Mouse (Mus musculus) olfactory bulb, adult 2 months (tissue): ENCODE measurements around the gene Sstr5. TPM values are rescaled to one million over a fixed set of nuclear protein-coding genes. Genes with fewer than 3 reads are reported as not detected.

Experiments
- H3K27ac ChIP-seq: fragments of 200-500 bp; 2 replicates; pipeline ENCODE4 v1.5.1; 2012; ENCODE audit warnings: low read depth, low read length; ENCODE audit not compliant: insufficient read depth
- H3K4me1 ChIP-seq: fragments of 200-500 bp; 2 replicates; pipeline ENCODE4 v1.6.1; 2012; ENCODE audit warnings: low read length; ENCODE audit not compliant: control insufficient read depth, insufficient read depth
- H3K4me3 ChIP-seq: fragments of 200-500 bp; 2 replicates; pipeline ENCODE4 v1.5.1; 2012; ENCODE audit warnings: mild to moderate bottlenecking, low read depth, low read length, moderate library complexity; ENCODE audit not compliant: insufficient read depth
- CTCF ChIP-seq: fragments of 200-500 bp; IDR thresholded peaks from 2 replicates; pipeline ENCODE4 v1.5.1; 2012; ENCODE audit warnings: low read depth, mild to moderate bottlenecking, low read length, moderate library complexity; ENCODE audit not compliant: insufficient read depth
- POLR2A ChIP-seq: fragments of 200-500 bp; IDR thresholded peaks from 2 replicates; pipeline ENCODE4 v1.6.1; 2012; ENCODE audit warnings: mild to moderate bottlenecking, low read depth, low read length, moderate library complexity; ENCODE audit not compliant: insufficient read depth
- WGBS: fragments of 180-500 bp; shearing (Covaris S2); methylation state at CpG from one replicate; pipeline ENCODE4 v1.1.7; 2018; 5-methylcytosine and 5-hydroxymethylcytosine counted together
- polyA plus RNA-seq: library from polyadenylated mRNA; stranded (reverse); fragments of >200 nt; gene quantifications from 2 replicates; pipeline ENCODE4 v1.2.4, GENCODE M21; 2012; ENCODE audit warnings: low replicate concordance; ENCODE audit not compliant: missing spikeins, insufficient read depth, insufficient read length

Sstr5 gene
- polyA plus RNA-seq, 1 experiment, result not detected

DNA sequence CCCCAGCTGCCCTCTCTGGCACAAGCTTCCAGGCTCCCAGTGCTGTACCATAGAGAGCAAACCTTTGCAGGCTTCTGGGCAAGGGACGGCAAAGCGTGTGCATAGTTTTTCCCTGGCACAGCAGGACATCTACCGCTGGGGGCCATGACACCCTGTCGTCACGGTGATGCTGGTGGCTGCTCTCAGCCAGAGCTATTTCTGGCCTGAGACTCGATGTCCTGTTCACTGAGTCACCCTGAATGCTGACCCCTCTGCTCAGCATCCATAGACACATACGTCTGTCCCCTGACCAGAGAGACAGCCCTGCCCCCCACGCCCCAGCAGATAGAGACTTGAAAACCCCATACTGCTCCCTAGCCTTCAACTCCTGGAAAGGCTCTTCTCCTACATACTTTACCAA, 16.9 kb downstream of the Sstr5 start:
- 63% methylated on average over 8 of the region's 8 CpGs for whole genome bisulfite sequencing

DNA sequence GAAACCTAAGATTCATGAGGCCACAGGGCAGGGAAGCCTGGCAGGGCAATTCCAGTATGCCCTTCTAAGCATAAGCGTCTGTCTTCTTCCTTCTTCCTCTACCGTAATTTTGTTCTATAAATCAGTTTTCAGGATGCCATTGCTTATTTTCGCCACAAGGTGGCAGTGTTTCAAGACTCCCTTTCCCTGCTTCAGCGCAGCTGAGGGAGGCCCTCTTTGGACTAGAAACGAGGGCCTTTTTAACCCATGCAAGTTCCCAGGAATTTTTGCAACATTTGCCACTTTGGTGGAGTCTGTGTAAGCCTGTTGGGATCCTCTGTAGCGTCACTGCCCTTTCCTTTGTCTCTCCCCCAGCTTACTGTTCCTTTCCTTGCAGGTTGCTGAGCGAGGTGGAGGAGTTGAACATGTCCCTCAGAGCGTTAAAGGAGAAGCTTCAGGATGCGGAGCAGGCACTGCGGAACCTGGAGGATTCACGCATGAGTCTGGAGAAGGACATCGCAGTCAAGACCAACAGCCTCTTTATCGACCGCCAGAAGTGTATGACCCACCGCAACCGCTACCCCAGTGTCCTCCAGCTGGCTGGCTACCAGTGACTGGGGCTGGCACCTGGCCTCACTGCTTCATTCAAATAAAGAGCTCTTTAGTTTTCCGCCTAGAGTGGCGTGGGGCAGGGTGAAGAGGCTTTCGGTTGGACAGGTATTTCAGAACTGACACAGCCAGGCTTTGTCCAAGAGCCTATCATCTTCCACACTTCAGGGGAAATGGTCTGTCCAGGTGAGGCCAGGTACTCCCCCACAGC, 20.9 kb downstream of the Sstr5 start:
- Histone ChIP-seq H3K4me1 (peaks cover 6% of the 10 kb centered on the region), H3K4me3 (no peak overlapping the region), H3K27ac (no peak overlapping the region)
- TF ChIP-seq POLR2A (no peak), CTCF (peak; percentile 25; the same call in 1 of the 2 replicates)
- 35% methylated on average over 19 of the region's 19 CpGs for WGBS

More for the DNA sequence above, 16.9 kb downstream of the Sstr5 start:
- Histone ChIP-seq H3K4me3 (no peak overlapping the region), H3K4me1 (no peaks in the 10 kb centered on the region; the same call in 1 of the 2 replicates), H3K27ac (no peak overlapping the region)
- TF ChIP-seq CTCF (no peak), POLR2A (no peak)

DNA sequence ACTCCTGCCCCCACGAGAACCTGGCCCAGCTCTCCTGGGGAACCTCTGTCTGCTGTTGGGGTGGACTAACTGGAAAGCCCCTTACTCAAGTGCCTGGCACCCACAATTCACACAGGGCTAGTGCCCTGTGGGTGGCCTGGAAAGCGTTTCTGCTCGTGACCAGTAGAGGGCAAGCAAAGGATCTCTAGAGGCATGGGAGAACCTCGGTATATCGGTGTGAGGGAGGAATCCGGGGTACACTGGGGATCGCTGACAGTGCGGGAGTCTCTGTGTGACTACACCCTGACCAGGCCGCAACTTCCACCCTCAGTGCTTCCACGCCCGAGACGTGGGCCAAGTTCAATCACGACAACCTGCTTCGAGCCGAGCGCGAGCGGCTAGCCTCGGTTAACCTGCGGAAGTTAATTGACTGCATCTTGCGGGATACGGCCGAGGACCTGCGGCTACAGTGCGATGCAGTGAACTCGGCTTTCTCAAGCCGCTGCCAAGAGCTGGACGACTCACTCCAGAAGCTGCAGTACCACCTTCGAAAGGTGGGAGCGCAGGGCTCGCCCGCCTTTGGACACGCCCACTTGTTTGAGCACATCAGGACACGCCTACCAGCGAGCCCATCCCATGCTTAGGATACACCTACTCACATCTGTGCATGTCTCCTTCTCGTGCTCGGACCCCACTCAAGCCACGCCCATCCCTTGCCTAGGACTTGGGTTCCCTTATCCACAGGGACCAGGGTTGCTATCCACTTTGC, 22.6 kb downstream of the Sstr5 start:
- H3K4me1 ChIP-seq, result peaks cover 9% of the 10 kb centered on the region
- TF ChIP-seq CTCF, result peak; percentile 57; the same call in 1 of the 2 replicates
- no peak for TF ChIP-seq POLR2A
- no peak overlapping the region for H3K27ac ChIP-seq
- WGBS, result 3% methylated on average over 38 of the region's 38 CpGs
- peak overlapping the region; percentile 27 for H3K4me3 ChIP-seq

DNA sequence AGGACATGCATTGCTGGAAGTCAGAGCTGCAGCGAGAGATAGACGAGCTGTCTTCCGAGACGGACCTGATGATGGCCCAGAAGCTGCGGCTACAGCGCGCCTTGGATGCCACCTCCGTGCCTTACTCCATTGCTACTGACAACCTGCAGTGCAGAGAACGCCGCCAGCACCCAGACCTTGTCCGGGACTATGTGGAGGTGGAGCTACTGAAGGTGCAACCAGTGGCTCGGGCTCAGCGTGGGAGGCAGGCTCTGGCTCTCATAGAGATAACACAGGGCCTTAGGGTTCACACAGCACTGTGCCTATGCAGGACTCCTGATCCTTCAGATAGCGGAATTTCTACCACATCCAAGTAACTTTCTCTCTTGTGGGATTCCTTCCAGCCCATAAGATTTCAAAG, 25.0 kb downstream of the Sstr5 start:
- H3K4me3 ChIP-seq, result no peak overlapping the region
- 82% methylated on average over 14 of the region's 14 CpGs for WGBS
- H3K27ac ChIP-seq, result no peak overlapping the region
- H3K4me1 ChIP-seq, result peaks cover 16% of the 10 kb centered on the region
- TF ChIP-seq POLR2A (no peak), CTCF (no peak)

DNA sequence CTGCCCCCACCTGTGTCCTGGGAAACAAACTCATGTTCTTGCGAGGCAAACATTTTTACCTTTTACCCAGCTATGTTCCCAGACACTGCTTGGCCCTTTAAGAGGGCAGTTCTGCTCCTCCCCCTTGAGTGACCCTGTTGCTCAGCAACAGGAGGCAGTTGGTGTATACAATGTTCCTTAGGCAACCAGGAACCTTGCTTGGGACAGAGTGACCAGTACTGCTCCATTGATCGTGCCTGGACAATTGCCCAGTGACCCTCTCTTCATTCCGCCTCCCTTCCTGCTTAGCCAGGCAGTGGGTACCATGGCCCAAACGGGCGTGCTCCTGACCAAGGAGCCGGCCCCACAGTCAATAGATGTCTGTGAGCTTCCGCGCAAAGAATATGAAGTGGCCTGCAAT, 25.7 kb downstream of the Sstr5 start:
- no peak for TF ChIP-seq POLR2A
- WGBS, result 50% methylated on average over 8 of the region's 8 CpGs
- Histone ChIP-seq H3K4me1 (peaks cover 16% of the 10 kb centered on the region), H3K4me3 (no peak overlapping the region), H3K27ac (no peak overlapping the region)

DNA sequence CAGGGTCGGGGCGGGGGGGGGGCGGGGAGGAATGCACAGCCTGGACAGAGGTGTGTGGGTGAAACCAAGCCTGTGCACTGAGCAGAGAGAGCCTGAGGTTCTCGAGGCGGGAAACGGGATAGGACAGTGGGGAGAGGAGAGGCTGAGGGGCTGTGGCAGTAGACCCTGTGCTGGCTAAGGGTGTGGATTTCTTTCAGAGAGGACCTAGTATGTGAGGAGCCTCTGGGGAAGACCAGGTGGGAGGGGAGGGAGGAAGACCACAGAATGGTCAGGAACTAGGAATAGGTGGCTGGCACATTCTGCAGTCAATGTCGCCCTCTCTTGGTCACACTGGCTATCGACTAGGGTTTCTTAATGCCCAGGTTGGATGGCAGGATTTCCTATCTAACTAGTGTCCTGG, 27.3 kb downstream of the Sstr5 start:
- Histone ChIP-seq H3K4me1 (peaks cover 15% of the 10 kb centered on the region), H3K27ac (no peak overlapping the region), H3K4me3 (no peak overlapping the region)
- 24% methylated on average over 8 of the region's 8 CpGs for WGBS
- peak; percentile 55 for TF ChIP-seq CTCF
- no peak for TF ChIP-seq POLR2A

DNA sequence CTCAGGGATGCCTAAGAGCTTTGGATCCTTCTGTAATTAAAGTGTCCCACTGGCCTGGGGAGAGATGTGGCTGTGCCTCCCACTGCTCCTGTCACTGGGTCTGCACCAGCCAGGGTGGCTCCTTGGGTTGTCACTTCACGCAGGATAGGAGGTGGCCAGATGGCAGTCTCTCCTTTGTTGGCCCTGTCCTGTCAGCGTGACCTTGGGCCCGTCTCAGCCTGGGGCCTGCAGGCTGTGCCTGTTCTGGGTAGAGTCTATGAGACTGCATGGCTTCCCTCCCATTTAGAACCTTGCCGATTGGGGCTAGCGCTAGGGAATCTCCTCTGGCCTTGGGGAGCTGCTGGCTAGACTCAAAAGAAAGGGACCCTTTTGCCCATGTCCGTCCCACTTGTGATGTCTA, 28.8 kb downstream of the Sstr5 start:
- 85% methylated on average over 6 of the region's 6 CpGs for WGBS
- no peak overlapping the region for H3K27ac ChIP-seq
- H3K4me1 ChIP-seq, result peaks cover 10% of the 10 kb centered on the region
- H3K4me3 ChIP-seq, result no peak overlapping the region
- TF ChIP-seq POLR2A, result no peak

DNA sequence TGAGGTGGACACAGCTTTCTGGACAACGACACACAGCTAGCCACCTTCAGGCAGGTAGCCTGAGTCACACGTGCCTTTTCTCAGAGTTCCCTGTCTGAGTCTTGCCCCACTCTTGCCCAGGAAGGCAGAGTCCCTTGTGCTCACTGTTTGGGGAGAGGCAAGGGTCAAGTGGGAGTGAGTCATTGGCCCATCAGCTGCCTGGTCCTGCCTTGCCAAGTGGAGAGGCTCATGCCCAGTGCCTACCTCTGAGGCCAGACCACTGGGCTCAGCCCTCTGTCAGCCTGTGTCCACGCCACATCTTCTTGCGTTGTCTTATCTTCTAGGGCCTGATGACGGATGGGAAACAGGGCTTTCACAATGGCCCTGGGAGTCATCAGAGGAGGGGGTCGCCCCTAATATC, 29.3 kb downstream of the Sstr5 start:
- 86% methylated on average over 6 of the region's 6 CpGs for WGBS
- Histone ChIP-seq H3K4me3 (no peak overlapping the region), H3K4me1 (peaks cover 12% of the 10 kb centered on the region), H3K27ac (no peak overlapping the region)
- no peak for TF ChIP-seq POLR2A
- no peak for TF ChIP-seq CTCF

DNA sequence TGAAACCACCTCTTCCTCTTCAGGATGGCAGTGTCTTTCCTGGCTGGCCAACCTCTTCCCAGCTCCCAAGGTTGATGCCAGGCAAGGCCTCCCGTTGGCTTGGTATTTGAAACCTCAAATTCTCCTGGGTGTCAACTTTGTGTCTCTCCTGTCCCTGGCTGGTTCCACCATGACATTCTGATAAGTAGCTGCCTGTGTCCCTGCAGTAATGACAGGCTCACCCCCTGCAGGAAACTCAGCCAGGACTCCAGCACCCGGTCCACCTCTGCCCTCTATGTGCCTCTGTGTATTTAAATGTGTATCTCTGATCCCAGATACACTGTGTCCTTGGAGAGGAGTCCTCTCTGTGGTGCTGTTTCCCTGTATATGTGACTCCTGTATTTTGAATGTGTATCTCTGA, 30.8 kb downstream of the Sstr5 start:
- H3K4me3 ChIP-seq, result no peak overlapping the region
- 97% methylated on average over 2 of the region's 2 CpGs for WGBS
- TF ChIP-seq CTCF (no peak), POLR2A (no peak)
- no peak overlapping the region for H3K27ac ChIP-seq
- H3K4me1 ChIP-seq, result peaks cover 19% of the 10 kb centered on the region
